Mouse (Mus musculus) lung, postnatal 0 days (tissue): Measurements from ENCODE around the gene Car10. TPM values are rescaled to one million over a fixed set of nuclear protein-coding genes. Genes with fewer than 3 reads are reported as not detected.
"Not testable (repeated sequence)": the region's sequence is repeated elsewhere in the genome, so short reads cannot be mapped to it uniquely, and the experiment has no call there.

ENCODE experiments used
- ATAC-seq: fragments of 200-750 bp; cut with Nextera tagmentation; 2 replicates; pipeline ENCODE4 v1.8.0; 2017; ENCODE audit warnings: moderate library complexity
- DNase-seq: peaks from one replicate; pipeline ENCODE4 v3.0.0-alpha.2; 2016; ENCODE audit warnings: low spot score
- H3K27ac ChIP-seq: fragments of 300-500 bp; sonication (generic); 2 replicates; pipeline ENCODE4 v1.5.1; 2014; ENCODE audit warnings: antibody characterized with exemption, mild to moderate bottlenecking, low read length, mixed read lengths
- H3K27me3 ChIP-seq: fragments of 300-500 bp; sonication (generic); replicated peaks from 2 replicates; pipeline ENCODE4 v1.6.1; 2014; ENCODE audit warnings: low read length, mixed read lengths; ENCODE audit not compliant: insufficient read depth
- H3K36me3 ChIP-seq: fragments of 300-500 bp; sonication (generic); 2 replicates; pipeline ENCODE4 v1.6.1; 2014; ENCODE audit warnings: low read length, mixed read lengths; ENCODE audit not compliant: insufficient read depth
- H3K4me1 ChIP-seq: fragments of 300-500 bp; sonication (generic); 2 replicates; pipeline ENCODE4 v1.6.1; 2014; ENCODE audit warnings: antibody characterized with exemption, low read depth, low read length, mixed read lengths; ENCODE audit not compliant: insufficient read depth
- H3K4me2 ChIP-seq: fragments of 300-500 bp; sonication (generic); replicated peaks from 2 replicates; pipeline ENCODE4 v1.6.1; 2014; ENCODE audit warnings: low read depth, mild to moderate bottlenecking, low read length, moderate library complexity, mixed read lengths
- H3K4me3 ChIP-seq: fragments of 300-500 bp; sonication (generic); 2 replicates; pipeline ENCODE4 v1.5.1; 2014; ENCODE audit warnings: low read depth, low read length
- H3K9ac ChIP-seq: fragments of 300-500 bp; sonication (generic); replicated peaks from 2 replicates; pipeline ENCODE4 v1.6.1; 2014; ENCODE audit warnings: low read depth, mild to moderate bottlenecking
- H3K9me3 ChIP-seq: fragments of 300-500 bp; sonication (generic); 2 replicates; pipeline ENCODE4 v1.6.1; 2016; ENCODE audit warnings: low read length, mixed read lengths
- CTCF ChIP-seq: IDR thresholded peaks from 2 replicates; pipeline ENCODE4 v1.5.1; 2016; ENCODE audit warnings: antibody characterized with exemption, mild to moderate bottlenecking
- EP300 ChIP-seq: IDR thresholded peaks from 2 replicates; pipeline ENCODE4 v1.6.1; 2016; ENCODE audit warnings: antibody characterized with exemption, mild to moderate bottlenecking, control low read depth
- WGBS: fragments of 180-500 bp; shearing (Covaris S2); extraction: QIAGEN DNeasy Blood & Tissue Kit; methylation state at CpG from one replicate; pipeline ENCODE4 v1.1.7; 2014; 5-methylcytosine and 5-hydroxymethylcytosine counted together
- polyA plus RNA-seq: library from polyadenylated mRNA; unstranded; fragments of >200 nt; fragmentation: Nextera tagmentation; extraction: Ambion mirVana; gene quantifications from 2 replicates; pipeline ENCODE4 v1.2.1, GENCODE M21; 2015

Car10 gene
- polyA plus RNA-seq, 1 experiment from 2014 or later = not detected

GRCm38 (mm10) chr11:93364171-93364570 is 266.3 kb downstream of the Car10 start:
- H3K36me3 ChIP-seq = no peaks in the 10 kb centered on the region
- H3K27me3 ChIP-seq = no peaks in the 10 kb centered on the region
- TF ChIP-seq CTCF (no peak), EP300 (no peak)
- H3K27ac ChIP-seq = no peak overlapping the region
- no peak overlapping the region for H3K4me3 ChIP-seq
- H3K9ac ChIP-seq = no peak overlapping the region
- DNase-seq (no peak), ATAC-seq (no peak)
- no peaks in the 10 kb centered on the region for H3K9me3 ChIP-seq
- no peaks in the 10 kb centered on the region for H3K4me1 ChIP-seq
- H3K4me2 ChIP-seq = no peak overlapping the region

- no peak for ATAC-seq
- TF ChIP-seq EP300 (no peak), CTCF (no peak)
- 50% methylated on average over 4 of the region's 4 CpGs for WGBS
These were observed 269.4 kb downstream of the Car10 start for GRCm38 (mm10) chr11:93367244-93367643.

GRCm38 (mm10) chr11:93367740-93368139 is 269.9 kb downstream of the Car10 start:
- 73% methylated on average over 5 of the region's 5 CpGs for whole genome bisulfite sequencing
- DNase-seq (no peak), ATAC-seq (no peak)
- no peak overlapping the region for H3K9ac ChIP-seq
- H3K36me3 ChIP-seq = no peaks in the 10 kb centered on the region
- H3K9me3 ChIP-seq = no peaks in the 10 kb centered on the region
- H3K4me2 ChIP-seq = no peak overlapping the region
- no peaks in the 10 kb centered on the region for H3K4me1 ChIP-seq
- no peak overlapping the region for H3K4me3 ChIP-seq
- H3K27ac ChIP-seq = no peak overlapping the region
- H3K27me3 ChIP-seq = no peaks in the 10 kb centered on the region
- TF ChIP-seq CTCF = no peak
- TF ChIP-seq EP300 = no peak

More at GRCm38 (mm10) chr11:93367244-93367643, 269.4 kb downstream of the Car10 start:
- Histone ChIP-seq H3K27ac (no peak overlapping the region), H3K4me2 (no peak overlapping the region), H3K4me1 (no peaks in the 10 kb centered on the region), H3K4me3 (no peak overlapping the region), H3K9me3 (no peaks in the 10 kb centered on the region), H3K36me3 (no peaks in the 10 kb centered on the region), H3K27me3 (no peaks in the 10 kb centered on the region), H3K9ac (no peak overlapping the region)
- DNase-seq = no peak

- Histone ChIP-seq H3K9me3 (no peaks in the 10 kb centered on the region), H3K4me3 (no peak overlapping the region), H3K36me3 (no peaks in the 10 kb centered on the region), H3K9ac (no peak overlapping the region), H3K4me1 (no peaks in the 10 kb centered on the region), H3K4me2 (no peak overlapping the region), H3K27me3 (no peaks in the 10 kb centered on the region), H3K27ac (no peak overlapping the region)
- TF ChIP-seq EP300 = no peak
- no peak for TF ChIP-seq CTCF
- ATAC-seq (no peak), DNase-seq (no peak)
- WGBS = 74% methylated on average over 4 of the region's 4 CpGs
These were observed 276.0 kb downstream of the Car10 start for GRCm38 (mm10) chr11:93373697-93374354.

- WGBS = 69% methylated on average over 4 of the region's 4 CpGs
- Histone ChIP-seq H3K9ac (no peak overlapping the region), H3K4me3 (no peak overlapping the region), H3K36me3 (no peaks in the 10 kb centered on the region), H3K27ac (no peak overlapping the region), H3K4me1 (no peaks in the 10 kb centered on the region), H3K4me2 (no peak overlapping the region), H3K27me3 (no peaks in the 10 kb centered on the region), H3K9me3 (no peaks in the 10 kb centered on the region)
- no peak for ATAC-seq
- no peak for DNase-seq
- no peak for TF ChIP-seq EP300
- TF ChIP-seq CTCF = no peak
These were observed 293.3 kb downstream of the Car10 start for GRCm38 (mm10) chr11:93391159-93391558.

- not testable (repeated sequence) for H3K4me2 ChIP-seq, H3K9me3 ChIP-seq, H3K36me3 ChIP-seq, H3K27ac ChIP-seq, H3K4me1 ChIP-seq, H3K4me3 ChIP-seq, H3K9ac ChIP-seq, H3K27me3 ChIP-seq, ATAC-seq, DNase-seq
These were observed 295.5 kb downstream of the Car10 start for GRCm38 (mm10) chr11:93393371-93393770.

GRCm38 (mm10) chr11:93396356-93396755 is 298.5 kb downstream of the Car10 start:
- Histone ChIP-seq H3K27ac (no peak overlapping the region), H3K4me1 (no peaks in the 10 kb centered on the region), H3K9ac (no peak overlapping the region), H3K9me3 (no peaks in the 10 kb centered on the region), H3K4me2 (no peak overlapping the region), H3K36me3 (no peaks in the 10 kb centered on the region), H3K27me3 (no peaks in the 10 kb centered on the region), H3K4me3 (no peak overlapping the region)
- WGBS = 90% methylated on average over 2 of the region's 2 CpGs
- no peak for DNase-seq
- TF ChIP-seq EP300 (no peak), CTCF (no peak)
- ATAC-seq = no peak

GRCm38 (mm10) chr11:93401167-93401566 is 303.3 kb downstream of the Car10 start:
- H3K9me3 ChIP-seq, H3K4me1 ChIP-seq, H3K36me3 ChIP-seq, H3K9ac ChIP-seq, DNase-seq, H3K4me3 ChIP-seq, H3K4me2 ChIP-seq, ATAC-seq, H3K27me3 ChIP-seq, H3K27ac ChIP-seq: not testable (repeated sequence)
- 80% methylated on average over 1 of the region's 1 CpGs for WGBS
